Comparison of ENCODE assay signal across 7 mouse cellular contexts in genomic region chr15:12700367-12700766, GRCm38 (mm10). TPM values are rescaled to one million over a fixed set of nuclear protein-coding genes. Genes with fewer than 3 reads are reported as not detected.
A peak's percentile ranks its signal among the peaks of the same experiment; 100 is the strongest.
DNase-seq lines count a peak whose midpoint lies in the region; ATAC-seq and TF ChIP-seq lines count a peak whose summit lies in the region.

No protein-coding gene starts in this region.

- H3K27me3 ChIP-seq in midbrain, embryonic 14.5 days (ENCODE audit: control insufficient read depth, insufficient read depth, low read length) = no peaks in the 10 kb centered on the region
- H3K27me3 ChIP-seq in midbrain, embryonic 10.5 days (ENCODE audit: low read depth, poor library complexity, severe bottlenecking) = no peaks in the 10 kb centered on the region
- no peaks in the 10 kb centered on the region for H3K27me3 ChIP-seq in liver, postnatal 0 days (ENCODE audit: insufficient read depth, low read length)

- no peak for TF ChIP-seq EP300 in liver, postnatal 0 days (IDR thresholded peaks at IDR 0.05; ENCODE audit: low read depth)

- TF ChIP-seq CTCF in liver, postnatal 0 days (IDR thresholded peaks at IDR 0.05; ENCODE audit: low read depth) = no peak

- 55% methylated on average over 9 of the region's 9 CpGs for WGBS in midbrain, embryonic 14.5 days
- 55% methylated on average over 9 of the region's 9 CpGs for WGBS in midbrain, embryonic 10.5 days
- 53% methylated on average over 9 of the region's 9 CpGs for WGBS in liver, postnatal 0 days (ENCODE audit: insufficient replicate concordance)

- ATAC-seq in midbrain, embryonic 14.5 days (ENCODE audit: low FRiP score, low TSS enrichment) = no peak
- ATAC-seq in liver, postnatal 0 days = no peak

- H3K9me3 ChIP-seq in midbrain, embryonic 14.5 days (ENCODE audit: control insufficient read depth, low read length) = no peaks in the 10 kb centered on the region
- no peaks in the 10 kb centered on the region for H3K9me3 ChIP-seq in midbrain, embryonic 10.5 days (replicated peaks)
- no peaks in the 10 kb centered on the region for H3K9me3 ChIP-seq in liver, postnatal 0 days (ENCODE audit: low read length)

- H3K27ac ChIP-seq in midbrain, embryonic 14.5 days (replicated peaks; ENCODE audit: low read depth, low read length) = no peak overlapping the region
- no peak overlapping the region for H3K27ac ChIP-seq in midbrain, embryonic 10.5 days (replicated peaks)
- no peak overlapping the region for H3K27ac ChIP-seq in liver, postnatal 0 days (ENCODE audit: low read depth)

- no peaks in the 10 kb centered on the region for H3K36me3 ChIP-seq in midbrain, embryonic 14.5 days (ENCODE audit: control insufficient read depth, insufficient read depth, low read length)
- no peaks in the 10 kb centered on the region for H3K36me3 ChIP-seq in midbrain, embryonic 10.5 days
- no peaks in the 10 kb centered on the region for H3K36me3 ChIP-seq in liver, postnatal 0 days (replicated peaks; ENCODE audit: insufficient read depth, low read length)

- no peak overlapping the region for H3K9ac ChIP-seq in midbrain, embryonic 14.5 days (replicated peaks; ENCODE audit: low read length)
- no peak overlapping the region for H3K9ac ChIP-seq in liver, postnatal 0 days (replicated peaks)

- 0 out of 2 replicates have a peak, but pooled peaks cover 3% of the 10 kb centered on the region for H3K4me1 ChIP-seq in midbrain, embryonic 14.5 days (ENCODE audit: control insufficient read depth, insufficient read depth, low read length)
- peaks cover 24% of the 10 kb centered on the region for H3K4me1 ChIP-seq in midbrain, embryonic 10.5 days
- no peaks in the 10 kb centered on the region for H3K4me1 ChIP-seq in liver, postnatal 0 days (ENCODE audit: insufficient read depth)

- no peak overlapping the region for H3K4me3 ChIP-seq in midbrain, embryonic 14.5 days (replicated peaks; ENCODE audit: low read depth, low read length)
- no peak overlapping the region for H3K4me3 ChIP-seq in midbrain, embryonic 10.5 days
- no peak overlapping the region for H3K4me3 ChIP-seq in liver, postnatal 0 days (ENCODE audit: low read depth, low read length)

- peak; percentile 12 for DNase-seq in midbrain, embryonic 14.5 days
- DNase-seq in midbrain, embryonic 10.5 days (ENCODE audit: low spot score) = no peak
- peak; percentile 66 for DNase-seq in cerebellum, adult 11-12 months
- DNase-seq in forelimb bud, embryonic 11.5 days (ENCODE audit: low read depth, low spot score) = peak; percentile 32
- DNase-seq in skeletal muscle tissue, adult 2 months (ENCODE audit: low read depth, low spot score) = peak; percentile 23
- no peak for DNase-seq in liver, postnatal 0 days
- no peak for DNase-seq in liver

- H3K4me2 ChIP-seq in midbrain, embryonic 14.5 days (ENCODE audit: low read length) = no peak overlapping the region
- H3K4me2 ChIP-seq in liver, postnatal 0 days (ENCODE audit: low read depth, low read length) = no peak overlapping the region

RNA-seq across cellular contexts. Expression of gene Pdzd2, which starts 39.4 kb away (rescaled TPM):
- polyA plus RNA-seq in midbrain, embryonic 14.5 days (2014; fragmentation: Nextera tagmentation; extraction: Ambion mirVana) = 9.8 and 11.2 TPM in 2 replicates
- 6.1 TPM in 2 replicates for polyA plus RNA-seq in midbrain, embryonic 10.5 days (2016; fragmentation: Nextera tagmentation; extraction: Ambion mirVana)
- polyA plus RNA-seq in liver, postnatal 0 days (2015; fragmentation: Nextera tagmentation; extraction: Ambion mirVana) = 0.69 and 1.3 TPM in 2 replicates

Comparison
In these comparisons a context has a peak if more than half of its experiments do, and no peak if none do; other contexts are left out.
1. DNase-seq: peak in midbrain, embryonic 14.5 days (single experiment), cerebellum, adult 11-12 months (single experiment), forelimb bud, embryonic 11.5 days (single experiment) and skeletal muscle tissue, adult 2 months (single experiment); none in midbrain, embryonic 10.5 days (single experiment), liver, postnatal 0 days (single experiment) and liver (single experiment).